Mouse (Mus musculus) fat pad, adult 2 months (tissue): ENCODE measurements around the gene Slc6a16.

ENCODE experiments used
- DNase-seq: peaks from one replicate; pipeline ENCODE4 v3.0.0-alpha.2; 2011; ENCODE audit warnings: low read depth, low spot score; ENCODE audit errors: extremely low read depth

The Slc6a16 gene

GRCm38 (mm10) chr7:45216442-45217183 is 24.3 kb upstream of the Slc6a16 start:
- no peak for DNase-seq

GRCm38 (mm10) chr7:45221680-45222079 is 19.2 kb upstream of the Slc6a16 start:
- DNase-seq, result no peak

- DNase-seq, result no peak
Observed at GRCm38 (mm10) chr7:45224826-45225225, 16.1 kb upstream of the Slc6a16 start.

- DNase-seq, result no peak
Observed at GRCm38 (mm10) chr7:45226421-45226820, 14.5 kb upstream of the Slc6a16 start.

GRCm38 (mm10) chr7:45228548-45228947 is 12.3 kb upstream of the Slc6a16 start:
- no peak for DNase-seq

GRCm38 (mm10) chr7:45229046-45229445 is 11.8 kb upstream of the Slc6a16 start:
- no peak for DNase-seq

GRCm38 (mm10) chr7:45229459-45230203 is 11.3 kb upstream of the Slc6a16 start:
- no peak for DNase-seq

GRCm38 (mm10) chr7:45231192-45231591 is 9.7 kb upstream of the Slc6a16 start:
- no peak for DNase-seq

GRCm38 (mm10) chr7:45231941-45232340 is 8.9 kb upstream of the Slc6a16 start:
- DNase-seq, result no peak

- DNase-seq, result no peak
Observed at GRCm38 (mm10) chr7:45232716-45233465, 8.0 kb upstream of the Slc6a16 start.

GRCm38 (mm10) chr7:45233580-45234332 is 7.1 kb upstream of the Slc6a16 start:
- DNase-seq, result no peak

- DNase-seq, result no peak
Observed at GRCm38 (mm10) chr7:45234333-45234841, 6.5 kb upstream of the Slc6a16 start.

GRCm38 (mm10) chr7:45234922-45235571 is 5.8 kb upstream of the Slc6a16 start:
- DNase-seq, result no peak

- no peak for DNase-seq
Observed at GRCm38 (mm10) chr7:45235656-45236180, 5.2 kb upstream of the Slc6a16 start.

- DNase-seq, result no peak
Observed at GRCm38 (mm10) chr7:45237747-45238699, 2.9 kb upstream of the Slc6a16 start.

- no peak for DNase-seq
Observed at GRCm38 (mm10) chr7:45238723-45239496, 2.0 kb upstream of the Slc6a16 start, which contains the start of gene Cd37. Cd37 (minus strand) TSS chr7:45239115.

GRCm38 (mm10) chr7:45240109-45240508 is 776 bp upstream of the Slc6a16 start:
- no peak for DNase-seq

GRCm38 (mm10) chr7:45241389-45241749 is 484 bp downstream of the Slc6a16 start:
- no peak for DNase-seq
